Mouse (Mus musculus) intestine, embryonic 16.5 days (tissue): ENCODE measurements around the gene Megf8. TPM values are rescaled to one million over a fixed set of nuclear protein-coding genes. Genes with fewer than 3 reads are reported as not detected.
A peak's percentile ranks its signal among the peaks of the same experiment; 100 is the strongest.

ENCODE experiments used
- ATAC-seq: fragments of 200-750 bp; cut with Nextera tagmentation; 2 replicates; pipeline ENCODE4 v1.8.0; 2017; ENCODE audit warnings: moderate TSS enrichment, moderate library complexity
- H3K27ac ChIP-seq: fragments of 300-500 bp; sonication (generic); 2 replicates; pipeline ENCODE4 v1.5.1; 2014; ENCODE audit warnings: mild to moderate bottlenecking, low read length
- H3K27me3 ChIP-seq: fragments of 300-500 bp; sonication (generic); replicated peaks from 2 replicates; pipeline ENCODE4 v1.6.1; 2014; ENCODE audit warnings: low read length, control low read depth, mixed read lengths; ENCODE audit not compliant: control insufficient read depth, insufficient read depth
- H3K36me3 ChIP-seq: fragments of 300-500 bp; sonication (generic); 2 replicates; pipeline ENCODE4 v1.6.1; 2014; ENCODE audit warnings: low read length, control low read depth; ENCODE audit not compliant: control insufficient read depth, insufficient read depth
- H3K4me1 ChIP-seq: fragments of 300-500 bp; sonication (generic); 2 replicates; pipeline ENCODE4 v1.6.1; 2014; ENCODE audit warnings: low read length, control low read depth, mixed read lengths; ENCODE audit not compliant: control insufficient read depth, insufficient read depth
- H3K4me2 ChIP-seq: fragments of 300-500 bp; sonication (generic); 2 replicates; pipeline ENCODE4 v1.6.1; 2014; ENCODE audit warnings: low read depth, low read length, control low read depth
- H3K4me3 ChIP-seq: fragments of 300-500 bp; sonication (generic); 2 replicates; pipeline ENCODE4 v1.5.1; 2014; ENCODE audit warnings: mild to moderate bottlenecking, low read length
- H3K9ac ChIP-seq: fragments of 300-500 bp; sonication (generic); 2 replicates; pipeline ENCODE4 v1.6.1; 2014; ENCODE audit warnings: low read depth, low read length
- H3K9me3 ChIP-seq: fragments of 300-500 bp; sonication (generic); 2 replicates; pipeline ENCODE4 v1.6.1; 2016; ENCODE audit warnings: low read length, control low read depth; ENCODE audit not compliant: control insufficient read depth
- WGBS: fragments of 180-500 bp; shearing (Covaris S2); extraction: QIAGEN DNeasy Blood & Tissue Kit; methylation state at CpG from one replicate; pipeline ENCODE4 v1.1.7; 2014; 5-methylcytosine and 5-hydroxymethylcytosine counted together
- polyA plus RNA-seq: library from polyadenylated mRNA; unstranded; fragments of >200 nt; fragmentation: Nextera tagmentation; extraction: Ambion mirVana; gene quantifications from 2 replicates; pipeline ENCODE4 v1.2.1, GENCODE M21; 2015

The Megf8 gene
- polyA plus RNA-seq, 1 experiment from 2014 or later = 6.8 TPM

DNA sequence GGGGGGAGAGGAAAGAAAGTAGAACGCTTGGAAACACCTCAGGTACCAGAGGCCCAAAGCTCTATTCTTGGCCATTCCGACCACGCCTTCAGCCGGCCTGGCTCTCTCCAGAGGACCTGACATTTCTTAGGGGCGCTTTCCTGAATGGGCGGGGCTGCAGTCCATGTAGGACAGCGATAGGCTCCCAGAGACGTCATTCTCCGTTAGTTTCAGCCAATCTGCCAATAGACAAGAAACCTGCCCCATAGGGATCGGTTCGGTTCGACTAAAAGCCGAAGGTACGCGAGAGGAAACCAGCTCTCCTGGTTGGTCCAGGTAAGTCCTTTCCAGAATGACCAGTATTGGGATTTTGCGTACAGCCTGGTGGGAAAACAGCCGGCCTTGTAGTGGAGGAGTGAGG lies 59.6 kb downstream of the Megf8 start:
- no peaks in the 10 kb centered on the region for H3K36me3 ChIP-seq
- peak overlapping the region; percentile 59 for H3K4me2 ChIP-seq
- peaks cover 19% of the 10 kb centered on the region for H3K4me1 ChIP-seq
- no peak overlapping the region for H3K27ac ChIP-seq
- peak; percentile 77 for ATAC-seq
- H3K27me3 ChIP-seq = no peaks in the 10 kb centered on the region
- H3K9me3 ChIP-seq = no peaks in the 10 kb centered on the region
- WGBS = 4% methylated on average over 17 of the region's 17 CpGs
- H3K4me3 ChIP-seq = peak overlapping the region; percentile 41
- peak overlapping the region; percentile 55; the same call in 1 of the 2 replicates for H3K9ac ChIP-seq

DNA sequence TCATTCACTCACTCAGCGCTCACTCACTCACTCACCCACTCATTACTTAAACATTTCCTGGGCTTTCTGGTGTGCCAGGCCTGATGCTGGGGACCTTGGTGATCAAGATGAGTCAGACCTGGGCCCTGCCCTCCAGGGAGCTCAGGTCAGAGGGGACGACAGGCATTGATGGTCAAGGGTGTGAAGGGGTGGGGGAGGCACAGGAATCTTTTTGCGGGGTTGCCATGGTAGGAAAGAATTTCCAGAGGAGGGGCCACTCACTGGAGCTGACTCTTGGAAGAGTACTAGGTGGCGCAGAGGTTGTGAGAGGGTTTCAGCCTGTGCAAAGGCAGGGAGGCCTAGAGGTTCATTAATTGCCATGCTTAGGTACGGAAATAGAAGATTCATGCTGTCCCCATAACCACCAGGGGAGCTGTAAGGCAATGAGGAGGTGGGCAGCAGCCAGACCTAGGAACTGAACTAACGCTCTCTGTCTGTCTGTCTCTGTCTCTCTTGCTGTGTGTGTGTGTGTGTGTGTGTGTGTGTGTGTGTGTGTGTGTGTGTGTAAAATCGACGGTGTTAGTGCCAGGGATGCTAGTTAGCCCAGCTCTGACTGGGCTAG lies 60.2 kb downstream of the Megf8 start:
- peaks cover 19% of the 10 kb centered on the region for H3K4me1 ChIP-seq
- H3K4me3 ChIP-seq = peak overlapping the region; percentile 41; the same call in 1 of the 2 replicates
- H3K27ac ChIP-seq = no peak overlapping the region
- no peaks in the 10 kb centered on the region for H3K36me3 ChIP-seq
- no peak for ATAC-seq
- peak overlapping the region; percentile 59 for H3K4me2 ChIP-seq
- no peaks in the 10 kb centered on the region for H3K27me3 ChIP-seq
- 47% methylated on average over 8 of the region's 8 CpGs for WGBS
- no peak overlapping the region for H3K9ac ChIP-seq
- H3K9me3 ChIP-seq = no peaks in the 10 kb centered on the region

DNA sequence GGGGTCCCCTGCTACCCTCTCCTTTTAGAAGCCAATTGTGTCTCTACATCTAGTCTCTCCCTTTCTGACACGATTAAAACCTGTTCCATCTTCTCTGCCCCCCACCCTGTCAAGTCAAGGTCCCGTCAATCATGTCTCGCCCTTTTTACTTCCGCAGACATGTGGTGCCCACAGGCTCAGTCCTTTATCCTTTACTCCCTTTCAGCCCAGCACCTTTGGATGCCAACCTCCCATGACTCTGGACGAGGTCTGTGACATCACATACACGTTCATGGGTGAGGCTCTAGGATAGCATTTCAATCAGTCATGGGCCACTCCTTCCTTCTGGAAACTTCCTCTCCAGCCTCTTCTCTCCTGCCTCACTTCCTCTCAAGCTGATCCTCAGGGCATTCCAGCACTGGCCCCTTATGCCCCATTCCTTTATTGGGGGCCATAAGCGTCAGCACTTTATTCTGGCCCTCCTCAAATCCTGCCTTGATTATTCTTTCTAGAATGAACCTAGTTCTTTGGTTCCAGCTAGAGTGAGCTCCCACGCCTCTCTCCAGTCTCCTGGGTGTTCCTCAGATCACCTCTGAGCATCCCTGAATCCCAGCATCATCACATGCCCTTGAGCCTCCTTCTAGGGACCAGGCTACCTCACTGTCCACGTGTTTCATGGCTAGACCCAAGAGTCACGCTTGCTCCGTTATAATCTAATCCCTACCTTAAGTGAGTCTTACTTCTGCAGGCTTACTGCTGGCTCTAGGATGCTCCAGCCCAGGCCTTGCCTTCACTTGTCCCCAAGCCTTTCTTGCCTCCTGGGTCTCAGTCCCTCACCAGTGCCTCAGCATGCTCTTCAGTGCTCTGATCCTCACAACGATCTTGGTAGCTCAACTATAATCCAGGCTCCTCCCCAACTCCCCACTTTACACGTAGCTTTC lies 61.5 kb downstream of the Megf8 start:
- Histone ChIP-seq H3K27ac (no peak overlapping the region), H3K4me3 (no peak overlapping the region), H3K9ac (no peak overlapping the region), H3K36me3 (no peaks in the 10 kb centered on the region; the same call in 1 of the 2 replicates), H3K4me2 (no peak overlapping the region), H3K9me3 (no peaks in the 10 kb centered on the region), H3K4me1 (peaks cover 19% of the 10 kb centered on the region), H3K27me3 (no peaks in the 10 kb centered on the region)
- ATAC-seq = no peak
- WGBS = 80% methylated on average over 13 of the region's 13 CpGs

DNA sequence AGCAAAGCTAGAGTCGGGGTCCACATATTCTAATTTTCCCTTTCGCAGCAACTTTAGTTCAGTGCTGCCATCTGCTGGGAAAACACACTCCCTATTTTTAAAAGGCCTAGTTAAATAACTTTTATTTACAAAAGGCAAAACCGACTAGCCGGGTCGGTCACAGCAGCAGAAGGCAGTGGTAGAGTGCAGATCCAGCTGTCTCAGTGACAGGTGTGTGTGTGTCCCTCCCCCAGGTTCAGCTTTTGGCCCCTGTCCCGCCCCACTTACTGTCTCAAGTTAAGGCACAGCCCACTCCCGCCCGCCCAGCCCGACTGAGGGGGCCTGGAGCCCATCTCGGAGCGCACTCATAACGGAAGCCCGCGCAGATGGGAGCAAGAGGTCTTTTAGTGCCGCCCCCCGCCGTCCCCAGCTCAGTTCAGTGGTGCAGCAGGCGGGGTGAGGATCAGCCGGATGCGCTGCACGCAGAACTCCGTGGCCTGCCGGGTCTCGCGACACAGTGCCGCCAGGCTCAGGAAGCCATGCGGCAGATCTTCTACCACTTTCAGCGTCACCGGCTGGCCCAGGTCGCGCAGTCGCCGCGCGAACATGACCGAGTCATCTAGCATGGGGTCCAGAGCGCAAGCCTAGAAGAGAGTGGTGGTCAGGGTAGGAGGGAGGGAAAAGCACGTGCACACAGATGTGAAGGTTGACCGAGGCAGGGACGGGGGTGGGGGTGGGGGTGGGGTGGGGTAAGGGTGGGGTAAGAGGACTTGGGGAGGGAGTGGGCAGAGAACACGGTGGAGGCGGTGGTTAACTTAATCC lies 62.8 kb downstream of the Megf8 start:
- H3K4me2 ChIP-seq = peak overlapping the region; percentile 77
- peak; percentile 63 for ATAC-seq
- H3K9me3 ChIP-seq = no peaks in the 10 kb centered on the region
- H3K27ac ChIP-seq = peak overlapping the region; percentile 59
- 4% methylated on average over 41 of the region's 42 CpGs for WGBS
- peak overlapping the region; percentile 44 for H3K4me3 ChIP-seq
- peak overlapping the region; percentile 67 for H3K9ac ChIP-seq
- no peaks in the 10 kb centered on the region for H3K27me3 ChIP-seq
- H3K36me3 ChIP-seq = peaks cover 4% of the 10 kb centered on the region
- H3K4me1 ChIP-seq = peaks cover 19% of the 10 kb centered on the region

DNA sequence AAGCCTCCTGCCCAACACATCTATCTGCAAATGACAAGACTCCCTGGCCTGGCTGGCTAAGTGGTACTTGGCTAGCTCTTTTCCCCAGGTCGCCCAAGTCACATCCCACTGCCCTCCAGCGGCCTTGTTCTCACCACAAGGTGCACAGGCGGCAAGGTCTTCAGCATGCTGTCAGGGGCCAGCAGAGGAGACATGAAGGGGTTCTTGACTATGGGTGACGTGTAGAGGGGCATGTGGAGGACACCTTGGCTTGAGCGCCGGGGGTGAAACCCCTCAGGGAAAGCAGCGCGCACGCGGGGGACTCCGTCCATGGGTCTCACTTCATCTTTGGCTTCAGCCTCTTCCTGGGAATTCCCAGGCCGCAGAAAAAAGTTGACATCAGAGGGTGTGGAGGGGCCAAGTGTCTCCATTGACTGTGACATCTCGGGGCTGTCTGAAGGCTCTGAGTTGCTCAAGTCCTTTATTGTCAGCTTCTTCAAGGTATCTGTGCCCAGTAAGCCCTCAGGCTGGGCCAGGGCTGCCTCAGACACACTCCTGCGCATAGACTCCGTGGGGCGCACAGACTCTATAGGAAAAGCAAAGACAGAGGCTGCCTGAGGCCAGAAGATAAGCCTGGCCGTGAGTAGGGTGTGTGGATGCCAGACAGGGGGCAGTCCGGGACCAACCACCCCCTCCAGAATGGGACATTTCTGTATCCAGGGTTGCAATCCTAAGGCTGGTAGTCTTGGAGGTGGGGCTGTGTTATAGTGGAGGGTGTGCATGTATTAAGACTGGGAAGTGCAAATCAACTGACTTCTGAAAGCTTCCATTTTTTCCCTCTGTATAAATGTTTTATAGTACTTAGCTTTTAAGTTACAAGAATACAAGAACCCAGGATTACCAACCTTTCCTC lies 63.7 kb downstream of the Megf8 start:
- no peak overlapping the region for H3K4me3 ChIP-seq
- peaks cover 20% of the 10 kb centered on the region for H3K4me1 ChIP-seq
- no peak for ATAC-seq
- H3K9ac ChIP-seq = peak overlapping the region; percentile 67
- H3K27me3 ChIP-seq = no peaks in the 10 kb centered on the region
- WGBS = 66% methylated on average over 18 of the region's 18 CpGs
- peak overlapping the region; percentile 77 for H3K4me2 ChIP-seq
- no peaks in the 10 kb centered on the region for H3K9me3 ChIP-seq
- no peak overlapping the region for H3K27ac ChIP-seq
- H3K36me3 ChIP-seq = peaks cover 7% of the 10 kb centered on the region

DNA sequence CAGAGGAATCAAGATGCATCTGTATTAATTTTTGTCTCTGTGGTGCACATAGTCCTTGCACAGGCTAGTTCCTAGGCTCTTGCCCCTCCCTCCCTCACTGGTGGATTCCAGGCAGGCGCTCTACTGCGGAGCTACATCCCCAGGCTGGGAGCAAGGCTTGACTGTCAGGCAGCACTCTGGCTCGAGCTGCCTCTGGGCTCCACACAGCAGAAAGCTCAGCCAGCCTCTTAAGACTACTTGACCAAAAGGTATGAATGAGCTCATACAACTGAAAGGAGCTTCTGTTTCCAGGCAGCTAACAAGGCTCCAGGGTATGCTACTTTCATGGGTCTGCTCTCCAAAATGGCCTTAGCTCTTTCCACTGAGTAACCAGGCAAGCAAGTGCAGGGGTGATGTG lies 64.3 kb downstream of the Megf8 start:
- no peak overlapping the region for H3K4me2 ChIP-seq
- H3K36me3 ChIP-seq = peaks cover 7% of the 10 kb centered on the region
- peaks cover 27% of the 10 kb centered on the region for H3K4me1 ChIP-seq
- H3K27ac ChIP-seq = no peak overlapping the region
- H3K9me3 ChIP-seq = no peaks in the 10 kb centered on the region
- WGBS = 62% methylated on average over 3 of the region's 3 CpGs
- H3K27me3 ChIP-seq = no peaks in the 10 kb centered on the region
- no peak for ATAC-seq
- no peak overlapping the region for H3K9ac ChIP-seq
- H3K4me3 ChIP-seq = no peak overlapping the region

DNA sequence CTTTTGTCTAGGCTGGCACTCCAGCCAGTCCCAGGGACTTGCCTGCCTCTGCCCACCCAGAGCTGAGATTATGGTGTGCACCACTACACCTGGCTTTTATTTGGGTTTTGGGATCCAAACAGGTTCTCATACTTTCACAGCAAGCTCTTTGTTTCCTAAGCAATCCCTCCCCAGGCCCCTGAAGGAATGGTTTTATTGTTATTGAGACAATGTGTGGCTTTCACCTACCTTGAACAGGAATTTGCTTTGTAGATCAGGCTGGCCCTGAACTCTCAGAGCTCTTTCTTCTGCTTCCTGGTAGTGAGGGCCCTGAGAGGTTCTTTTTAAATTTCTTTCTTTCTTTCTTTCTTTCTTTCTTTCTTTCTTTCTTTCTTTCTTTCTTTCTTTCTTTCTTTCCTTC lies 65.6 kb downstream of the Megf8 start:
- no peaks in the 10 kb centered on the region for H3K27me3 ChIP-seq
- H3K36me3 ChIP-seq = peaks cover 7% of the 10 kb centered on the region
- no peak overlapping the region for H3K4me2 ChIP-seq
- no peak overlapping the region for H3K4me3 ChIP-seq
- no peaks in the 10 kb centered on the region for H3K9me3 ChIP-seq
- no peak for ATAC-seq
- H3K27ac ChIP-seq = no peak overlapping the region
- H3K9ac ChIP-seq = no peak overlapping the region
- H3K4me1 ChIP-seq = peaks cover 26% of the 10 kb centered on the region

DNA sequence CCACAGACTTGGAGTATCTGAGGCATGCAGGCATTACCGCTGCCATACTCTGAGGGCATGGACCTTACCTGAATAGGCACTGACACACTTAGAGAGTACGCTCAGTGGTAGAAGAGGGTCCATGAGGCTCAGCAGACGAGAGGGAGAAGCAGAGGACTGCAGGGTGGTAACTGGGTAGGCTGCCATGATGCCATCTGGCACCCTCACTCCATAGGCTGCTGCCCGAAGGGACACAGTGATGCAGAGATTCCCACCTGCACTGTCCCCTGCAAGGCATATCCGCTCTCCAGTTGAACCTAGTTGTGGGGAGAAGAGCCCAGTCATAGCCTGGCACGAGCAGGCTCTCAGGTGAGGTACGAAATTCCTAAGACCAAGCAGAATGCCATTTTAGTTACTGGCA lies 66.4 kb downstream of the Megf8 start:
- Histone ChIP-seq H3K36me3 (peaks cover 7% of the 10 kb centered on the region), H3K4me2 (no peak overlapping the region), H3K27ac (no peak overlapping the region), H3K4me3 (no peak overlapping the region), H3K4me1 (peaks cover 26% of the 10 kb centered on the region), H3K9me3 (no peaks in the 10 kb centered on the region), H3K9ac (no peak overlapping the region), H3K27me3 (no peaks in the 10 kb centered on the region)
- no peak for ATAC-seq
- WGBS = 88% methylated on average over 7 of the region's 7 CpGs
